Mouse (Mus musculus) brain, embryonic 18.5 days (tissue): ENCODE measurements at regions not wholly inside any gene's neighbourhood (a gene's known extent, or its start where the extent isn't known, plus 50 kb on each side); places are given as distances from the start of the nearest gene placed in this dataset.

Experiments
- DNase-seq: peaks from one replicate; pipeline ENCODE4 v3.0.0-alpha.2; 2012; ENCODE audit warnings: low read depth, low spot score

- DNase-seq = no peak
Measured at GRCm38 (mm10) chr19:52878812-52879502, 161.1 kb downstream of the Xpnpep1 start.

GRCm38 (mm10) chr19:52866635-52867034, 173.4 kb downstream of the Xpnpep1 start:
- no peak for DNase-seq

- no peak for DNase-seq
Measured at GRCm38 (mm10) chr19:52861576-52861975, 178.4 kb downstream of the Xpnpep1 start.

GRCm38 (mm10) chr19:52854068-52854682, 185.8 kb downstream of the Xpnpep1 start:
- peak; percentile 32 for DNase-seq

GRCm38 (mm10) chr19:52816202-52816601, 223.8 kb downstream of the Xpnpep1 start:
- no peak for DNase-seq

- no peak for DNase-seq
Measured at GRCm38 (mm10) chr19:52812046-52812445, 228.0 kb downstream of the Xpnpep1 start.

- no peak for DNase-seq
Measured at GRCm38 (mm10) chr19:52788802-52789201, 251.2 kb downstream of the Xpnpep1 start.

- peak; percentile 76 for DNase-seq
Measured at GRCm38 (mm10) chr19:52768761-52769388, 271.1 kb downstream of the Xpnpep1 start.

- no peak for DNase-seq
Measured at GRCm38 (mm10) chr19:52768117-52768516, 271.9 kb downstream of the Xpnpep1 start.

- no peak for DNase-seq
Measured at GRCm38 (mm10) chr19:52738946-52739345, 301.1 kb downstream of the Xpnpep1 start.

- DNase-seq = no peak
Measured at GRCm38 (mm10) chr19:52721776-52722175, 318.2 kb downstream of the Xpnpep1 start.

- DNase-seq = no peak
Measured at GRCm38 (mm10) chr19:52715359-52715758, 324.7 kb downstream of the Xpnpep1 start.

- DNase-seq = no peak
Measured at GRCm38 (mm10) chr19:52707679-52708078, 332.3 kb downstream of the Xpnpep1 start.

GRCm38 (mm10) chr19:52661009-52661408, 379.0 kb downstream of the Xpnpep1 start:
- DNase-seq = no peak

- peak; percentile 56 for DNase-seq
Measured at GRCm38 (mm10) chr19:52647066-52648046, 383.3 kb downstream of the Ins1 start.

- no peak for DNase-seq
Measured at GRCm38 (mm10) chr19:52640228-52640627, 376.1 kb downstream of the Ins1 start.

GRCm38 (mm10) chr19:52632501-52632900, 368.4 kb downstream of the Ins1 start:
- DNase-seq = no peak

- DNase-seq = no peak
Measured at GRCm38 (mm10) chr19:52624310-52624709, 360.2 kb downstream of the Ins1 start.

GRCm38 (mm10) chr19:52623496-52623895, 359.4 kb downstream of the Ins1 start:
- no peak for DNase-seq

GRCm38 (mm10) chr19:52613353-52613752, 349.3 kb downstream of the Ins1 start:
- no peak for DNase-seq

- no peak for DNase-seq
Measured at GRCm38 (mm10) chr19:52606859-52607258, 342.8 kb downstream of the Ins1 start.

- no peak for DNase-seq
Measured at GRCm38 (mm10) chr19:52600410-52600809, 336.3 kb downstream of the Ins1 start.
